Mouse (Mus musculus): ENCODE results near the gene Txn2.

DNA sequence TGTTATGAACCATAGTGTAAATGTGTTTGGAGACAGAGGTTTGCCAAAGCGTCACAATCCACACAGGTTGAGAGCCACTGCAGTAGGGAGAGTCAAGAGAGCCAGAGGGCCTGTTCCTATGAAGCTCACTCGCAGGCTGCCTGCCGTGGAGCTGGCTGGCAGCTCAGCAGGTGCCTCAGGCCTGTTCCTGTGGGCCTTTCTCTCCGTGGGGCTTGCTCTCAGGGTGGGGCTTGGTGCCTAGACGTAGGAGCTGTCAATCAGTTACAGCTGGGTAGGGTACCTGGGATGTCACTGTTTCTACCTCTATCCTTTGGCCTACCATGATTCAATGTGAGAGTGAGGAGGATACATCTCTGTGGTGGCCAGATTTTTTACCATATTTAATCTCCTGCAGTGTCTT, 6.2 kb upstream of the Txn2 start:
- TF ChIP-seq CTCF (IDR thresholded peaks at IDR 0.05; ENCODE audit: low read depth) (no peak), EP300 (IDR thresholded peaks at IDR 0.05; ENCODE audit: low read depth) (no peak)

All from liver, embryonic 14.5 days (tissue).